Mouse (Mus musculus): ENCODE measurements at regions not wholly inside any gene's neighbourhood (a gene's known extent, or its start where the extent isn't known, plus 50 kb on each side); places are given as distances from the start of the nearest gene placed in this dataset.

DNA sequence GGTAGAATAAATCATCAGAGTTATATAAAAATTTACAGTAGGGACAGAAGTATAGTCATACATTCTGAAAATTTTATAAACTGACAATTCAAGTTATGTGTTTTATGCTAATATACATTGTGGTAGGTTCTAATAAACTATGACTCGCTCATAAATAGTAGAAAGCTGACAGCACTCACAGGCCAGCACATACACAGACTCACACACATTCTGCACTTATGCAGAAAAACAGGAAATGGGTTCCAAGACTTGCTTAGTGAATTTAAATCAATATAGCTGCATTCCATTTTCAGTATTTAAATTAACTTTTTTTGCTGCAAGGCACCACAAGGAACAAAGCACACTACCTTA, 403.3 kb upstream of the Nr2f1 start:
- Histone ChIP-seq H3K4me1 (ENCODE audit: control insufficient read depth, insufficient read depth, low read length) (no peaks in the 10 kb centered on the region; the same call in 1 of the 2 replicates), H3K4me3 (ENCODE audit: insufficient read depth, low read length) (no peak overlapping the region), H3K27ac (ENCODE audit: insufficient read depth, low read length) (no peak overlapping the region; the same call in 1 of the 2 replicates)
- TF ChIP-seq POLR2A (IDR thresholded peaks at IDR 0.05; ENCODE audit: low read depth, low read length) (no peak), CTCF (IDR thresholded peaks at IDR 0.05; ENCODE audit: borderline replicate concordance, insufficient read depth, low read length) (no peak)

DNA sequence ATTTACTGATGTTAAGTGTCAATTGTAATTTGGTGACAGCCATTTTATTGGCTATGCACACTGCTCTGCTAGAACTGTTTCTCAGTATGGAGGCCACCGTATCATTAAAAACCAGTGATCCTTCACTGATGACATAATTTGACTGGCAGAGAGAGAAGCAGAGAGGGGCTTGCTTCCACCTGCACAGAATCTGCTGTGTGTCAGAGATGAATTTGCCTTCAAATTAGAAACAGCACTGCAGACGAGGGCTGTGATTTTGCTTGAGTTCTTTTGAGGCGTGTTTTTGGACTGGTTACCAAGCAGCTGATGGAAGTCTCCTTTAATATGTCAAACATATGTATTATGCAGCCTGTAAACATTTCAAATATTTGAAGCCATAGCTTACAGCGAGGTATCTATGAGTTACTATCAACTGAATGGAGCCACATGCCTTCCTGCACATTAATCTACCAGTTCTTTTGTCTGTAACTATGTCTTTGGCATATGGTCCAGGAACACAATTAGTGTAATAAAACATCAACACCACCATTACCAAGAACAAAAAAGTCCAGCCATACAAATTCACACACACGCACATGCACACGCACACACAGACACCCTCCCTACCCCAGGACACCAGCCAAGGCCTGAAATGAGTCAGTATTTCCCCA, 402.8 kb upstream of the Nr2f1 start:
- Histone ChIP-seq H3K4me3 (ENCODE audit: insufficient read depth, low read length) (no peak overlapping the region), H3K4me1 (ENCODE audit: control insufficient read depth, insufficient read depth, low read length) (no peaks in the 10 kb centered on the region; the same call in 1 of the 2 replicates), H3K27ac (ENCODE audit: insufficient read depth, low read length) (no peak overlapping the region)
- TF ChIP-seq CTCF (IDR thresholded peaks at IDR 0.05; ENCODE audit: borderline replicate concordance, insufficient read depth, low read length), result no peak
- TF ChIP-seq POLR2A (IDR thresholded peaks at IDR 0.05; ENCODE audit: low read depth, low read length), result no peak

GRCm38 (mm10) chr13:78580863-78581595, 381.5 kb upstream of the Nr2f1 start:
- Histone ChIP-seq H3K27ac (ENCODE audit: insufficient read depth, low read length) (no peak overlapping the region), H3K4me3 (ENCODE audit: insufficient read depth, low read length) (no peak overlapping the region), H3K4me1 (ENCODE audit: control insufficient read depth, insufficient read depth, low read length) (no peaks in the 10 kb centered on the region)
- TF ChIP-seq CTCF (IDR thresholded peaks at IDR 0.05; ENCODE audit: borderline replicate concordance, insufficient read depth, low read length) (no peak), POLR2A (IDR thresholded peaks at IDR 0.05; ENCODE audit: low read depth, low read length) (no peak)

DNA sequence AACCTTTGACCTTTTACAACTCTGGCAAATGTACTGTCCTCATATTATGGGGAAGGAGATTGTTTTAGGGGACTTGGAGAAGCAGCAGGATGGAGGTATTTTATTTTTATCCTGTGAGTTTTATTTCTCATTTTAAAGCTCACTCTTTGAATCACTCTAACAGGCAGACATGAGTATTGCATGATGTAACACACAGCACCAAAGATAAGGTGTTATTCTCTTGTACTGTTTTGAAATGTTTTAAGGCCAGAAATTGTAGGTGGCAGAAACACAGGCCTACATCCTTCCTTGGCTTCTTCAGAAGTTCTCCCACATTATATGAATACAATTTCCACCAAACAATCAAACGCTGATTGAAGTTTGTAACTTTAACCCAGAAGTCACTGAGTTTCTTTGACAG, 377.9 kb upstream of the Nr2f1 start:
- no peaks in the 10 kb centered on the region for H3K4me1 ChIP-seq (ENCODE audit: control insufficient read depth, insufficient read depth, low read length)
- TF ChIP-seq CTCF (IDR thresholded peaks at IDR 0.05; ENCODE audit: borderline replicate concordance, insufficient read depth, low read length), result no peak
- no peak for TF ChIP-seq POLR2A (IDR thresholded peaks at IDR 0.05; ENCODE audit: low read depth, low read length)
- H3K4me3 ChIP-seq (ENCODE audit: insufficient read depth, low read length), result no peak overlapping the region
- H3K27ac ChIP-seq (ENCODE audit: insufficient read depth, low read length), result no peak overlapping the region

GRCm38 (mm10) chr13:78576300-78577296, 377.0 kb upstream of the Nr2f1 start:
- Histone ChIP-seq H3K4me3 (ENCODE audit: insufficient read depth, low read length) (no peak overlapping the region), H3K27ac (ENCODE audit: insufficient read depth, low read length) (no peak overlapping the region), H3K4me1 (ENCODE audit: control insufficient read depth, insufficient read depth, low read length) (no peaks in the 10 kb centered on the region)
- TF ChIP-seq CTCF (IDR thresholded peaks at IDR 0.05; ENCODE audit: borderline replicate concordance, insufficient read depth, low read length), result no peak
- TF ChIP-seq POLR2A (IDR thresholded peaks at IDR 0.05; ENCODE audit: low read depth, low read length), result no peak

DNA sequence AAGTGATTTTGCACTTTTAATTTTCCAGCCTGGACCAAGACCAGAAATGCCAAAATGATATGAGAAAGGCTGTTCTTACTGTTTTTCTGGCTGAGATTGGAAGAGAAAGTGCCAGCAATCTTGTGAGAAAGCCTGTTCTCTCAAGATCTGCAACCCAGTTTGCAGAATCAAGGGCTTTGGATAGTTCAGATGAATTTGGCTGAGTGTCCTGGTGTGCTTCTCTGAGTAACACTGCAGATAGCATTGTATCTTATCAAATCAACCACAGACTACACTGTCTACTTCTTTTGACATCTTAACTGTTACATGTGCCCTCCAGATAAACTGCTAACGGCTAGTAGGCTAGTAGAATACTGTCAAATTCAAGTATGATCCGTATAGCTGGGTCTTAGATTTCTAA, 371.5 kb upstream of the Nr2f1 start:
- TF ChIP-seq POLR2A (IDR thresholded peaks at IDR 0.05; ENCODE audit: low read depth, low read length), result no peak
- TF ChIP-seq CTCF (IDR thresholded peaks at IDR 0.05; ENCODE audit: borderline replicate concordance, insufficient read depth, low read length), result no peak
- no peak overlapping the region for H3K27ac ChIP-seq (ENCODE audit: insufficient read depth, low read length)
- H3K4me1 ChIP-seq (ENCODE audit: control insufficient read depth, insufficient read depth, low read length), result no peaks in the 10 kb centered on the region
- H3K4me3 ChIP-seq (ENCODE audit: insufficient read depth, low read length), result no peak overlapping the region

GRCm38 (mm10) chr13:78524446-78524937, 324.9 kb upstream of the Nr2f1 start:
- Histone ChIP-seq H3K27ac (ENCODE audit: insufficient read depth, low read length) (no peak overlapping the region), H3K4me3 (ENCODE audit: insufficient read depth, low read length) (no peak overlapping the region), H3K4me1 (ENCODE audit: control insufficient read depth, insufficient read depth, low read length) (no peaks in the 10 kb centered on the region)
- TF ChIP-seq POLR2A (IDR thresholded peaks at IDR 0.05; ENCODE audit: low read depth, low read length) (no peak), CTCF (IDR thresholded peaks at IDR 0.05; ENCODE audit: borderline replicate concordance, insufficient read depth, low read length) (no peak)

- Histone ChIP-seq H3K27ac (ENCODE audit: insufficient read depth, low read length) (no peak overlapping the region), H3K4me3 (ENCODE audit: insufficient read depth, low read length) (no peak overlapping the region), H3K4me1 (ENCODE audit: control insufficient read depth, insufficient read depth, low read length) (no peaks in the 10 kb centered on the region)
- TF ChIP-seq POLR2A (IDR thresholded peaks at IDR 0.05; ENCODE audit: low read depth, low read length) (no peak), CTCF (IDR thresholded peaks at IDR 0.05; ENCODE audit: borderline replicate concordance, insufficient read depth, low read length) (no peak)
These were observed 321.2 kb upstream of the Nr2f1 start for GRCm38 (mm10) chr13:78520771-78521170.

DNA sequence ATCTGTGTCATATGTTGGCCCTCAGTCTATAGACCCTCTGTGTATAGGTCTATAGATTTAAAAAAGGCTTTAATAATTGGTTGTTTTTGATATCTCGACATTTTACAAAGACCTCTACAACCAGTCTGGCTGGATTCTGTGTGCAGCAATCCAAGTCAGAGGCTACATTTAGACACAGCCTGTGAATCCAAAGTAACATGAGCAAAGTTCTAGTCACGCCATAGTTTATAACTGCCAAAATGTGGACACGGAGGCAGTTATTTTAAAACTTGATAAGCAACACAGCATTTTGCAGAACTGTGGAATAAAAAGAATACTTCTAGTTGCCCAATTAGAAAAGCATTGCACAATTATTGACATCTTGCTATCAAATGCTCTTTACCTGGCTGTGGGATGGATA, 320.6 kb upstream of the Nr2f1 start:
- TF ChIP-seq POLR2A (IDR thresholded peaks at IDR 0.05; ENCODE audit: low read depth, low read length) (no peak), CTCF (IDR thresholded peaks at IDR 0.05; ENCODE audit: borderline replicate concordance, insufficient read depth, low read length) (no peak)
- H3K4me3 ChIP-seq (ENCODE audit: insufficient read depth, low read length), result no peak overlapping the region
- no peak overlapping the region for H3K27ac ChIP-seq (ENCODE audit: insufficient read depth, low read length)
- H3K4me1 ChIP-seq (ENCODE audit: control insufficient read depth, insufficient read depth, low read length), result no peaks in the 10 kb centered on the region

All from embryonic fibroblast, embryonic 13.5 days (primary cell).